Mouse (Mus musculus) CH12.LX (cell line): Measurements from ENCODE around the gene Slc5a10. TPM values are rescaled to one million over a fixed set of nuclear protein-coding genes. Genes with fewer than 3 reads are reported as not detected.

Source experiments
- DNase-seq: peaks from one replicate; pipeline ENCODE4 v3.0.0-alpha.2; 2013; ENCODE audit errors: extremely low read depth
- H3K27ac ChIP-seq: 2 replicates; pipeline ENCODE4 v1.5.1; 2012; ENCODE audit warnings: low read depth, mild to moderate bottlenecking, control low read depth, moderate library complexity; ENCODE audit not compliant: insufficient read depth
- H3K27me3 ChIP-seq: replicated peaks from 2 replicates; pipeline ENCODE3; 2012; ENCODE audit warnings: inconsistent platforms
- H3K36me3 ChIP-seq, 2 experiments: replicated peaks in 1 of 2; 2 replicates each; pipeline versions ENCODE3 to v1.6.1; 2012; ENCODE audit warnings: inconsistent platforms in 1 of 2, low read length in 1 of 2, mild to moderate bottlenecking in 1 of 2, mixed read lengths in 1 of 2, moderate library complexity in 1 of 2; ENCODE audit not compliant: control insufficient read depth in 1 of 2, insufficient read depth in 1 of 2
- H3K4me1 ChIP-seq, 2 experiments: 2 replicates each; pipeline ENCODE4 v1.6.1; 2012; ENCODE audit warnings: inconsistent platforms in 1 of 2, moderate library complexity in 1 of 2; ENCODE audit not compliant: insufficient read depth in 2 of 2, control insufficient read depth in 1 of 2
- H3K4me2 ChIP-seq: 2 replicates; pipeline ENCODE4 v1.6.1; 2012; ENCODE audit warnings: low read depth, mild to moderate bottlenecking, control low read depth; ENCODE audit not compliant: poor library complexity, insufficient read depth, severe bottlenecking
- H3K4me3 ChIP-seq, 3 experiments: fragments of 150-350 bp in 1 of 3; sonication (generic) in 1 of 3; replicated peaks in 1 of 3; 2 replicates each; pipeline versions ENCODE3 to v1.5.1; 2011 to 2012; ENCODE audit warnings: low read depth in 2 of 3, low read length in 2 of 3, mild to moderate bottlenecking in 2 of 3, moderate library complexity in 2 of 3, control low read depth in 1 of 3, improper control_type of control experiment in 1 of 3, inconsistent platforms in 1 of 3, mixed read lengths in 1 of 3; ENCODE audit not compliant: poor library complexity in 1 of 3
- H3K79me2 ChIP-seq: replicated peaks from 2 replicates; pipeline ENCODE4 v1.6.1; 2012; ENCODE audit warnings: mild to moderate bottlenecking, moderate library complexity; ENCODE audit not compliant: control insufficient read depth, poor library complexity, insufficient read depth, severe bottlenecking; ENCODE audit errors: extremely low read depth
- H3K9ac ChIP-seq: 2 replicates; pipeline ENCODE4 v1.6.1; 2012; ENCODE audit warnings: low read depth, mild to moderate bottlenecking, control low read depth, moderate library complexity; ENCODE audit not compliant: insufficient read depth
- H3K9me3 ChIP-seq: replicated peaks from 2 replicates; pipeline ENCODE3; 2012; ENCODE audit warnings: low read length, inconsistent platforms, mixed read lengths
- BHLHE40 ChIP-seq: IDR thresholded peaks from 2 replicates; pipeline ENCODE4 v1.6.1; 2011; ENCODE audit warnings: mild to moderate bottlenecking, low read depth, low read length, improper control_type of control experiment
- CTCF ChIP-seq, 2 experiments: IDR thresholded peaks in 1 of 2; conservative IDR thresholded peaks in 1 of 2; 2 replicates each; pipeline ENCODE4 v1.5.1; 2011 to 2012; ENCODE audit warnings: low read depth in 2 of 2, low read length in 2 of 2, improper control_type of control experiment in 1 of 2, inconsistent platforms in 1 of 2, mild to moderate bottlenecking in 1 of 2, moderate library complexity in 1 of 2
- ELF1 ChIP-seq: IDR thresholded peaks from 2 replicates; pipeline ENCODE4 v1.6.1; 2014; ENCODE audit warnings: low read depth, mild to moderate bottlenecking, inconsistent platforms, low read length, improper control_type of control experiment
- GABPA ChIP-seq: IDR thresholded peaks from 2 replicates; pipeline ENCODE4 v1.6.1; 2012; ENCODE audit warnings: low read depth, low read length, improper control_type of control experiment, inconsistent platforms; ENCODE audit not compliant: insufficient replicate concordance
- IRF4 ChIP-seq: IDR thresholded peaks from 2 replicates; pipeline ENCODE4 v1.6.1; 2014; ENCODE audit warnings: low read depth, mild to moderate bottlenecking, inconsistent platforms, low read length, improper control_type of control experiment
- KAT2A ChIP-seq: IDR thresholded peaks from 2 replicates; pipeline ENCODE4 v1.6.1; 2012; ENCODE audit warnings: low read length, improper control_type of control experiment, inconsistent platforms; ENCODE audit not compliant: insufficient replicate concordance
- MAX ChIP-seq: IDR thresholded peaks from 2 replicates; pipeline ENCODE4 v1.6.1; 2011; ENCODE audit warnings: low read length, improper control_type of control experiment
- POLR2AphosphoS2 ChIP-seq: IDR thresholded peaks from 2 replicates; pipeline ENCODE4 v1.6.1; 2011; ENCODE audit warnings: low read depth, low read length, improper control_type of control experiment
- RAD21 ChIP-seq: IDR thresholded peaks from 2 replicates; pipeline ENCODE4 v1.6.1; 2011; ENCODE audit warnings: low read depth, mild to moderate bottlenecking, low read length, improper control_type of control experiment, moderate library complexity
- SMC3 ChIP-seq: IDR thresholded peaks from 2 replicates; pipeline ENCODE4 v1.6.1; 2011; ENCODE audit warnings: low read depth, low read length, improper control_type of control experiment
- USF2 ChIP-seq: conservative IDR thresholded peaks from 2 replicates; pipeline ENCODE4 v1.6.1; 2011; ENCODE audit warnings: low read depth, low read length, improper control_type of control experiment
- dilution Hi-C: fragments of 300-500 bp; cut with MboI; formaldehyde crosslinking; loops from 2 replicates; pipeline ENCODE4 v1.14.3; 2020; ENCODE audit warnings: low sequenced_read_pairs; ENCODE audit not compliant: extremely low pct_unique_long_range_greater_than_20kb, extremely low pct_ligation_motif_present
- in situ Hi-C: fragments of 300-500 bp; cut with MboI; formaldehyde crosslinking; loops from 3 replicates; pipeline ENCODE4 v1.14.3; 2019; ENCODE audit warnings: low sequenced_read_pairs, low pct_ligation_motif_present, low pct_unique_long_range_greater_than_20kb, mixed read lengths
- polyA plus RNA-seq: library from polyadenylated mRNA; unstranded; fragments of >175 nt; gene quantifications from 2 replicates; pipeline ENCODE4 v1.2.1, GENCODE M21; 2012; ENCODE audit warnings: low read depth; ENCODE audit not compliant: insufficient read length
- total RNA-seq, 2 experiments: library from RNA; depleted of rRNA; stranded (reverse); fragments of 300-350 nt in 1 of 2; fragments of >200 nt in 1 of 2; gene quantifications; 2 replicates each; pipeline ENCODE4 v1.2.3; 2012 to 2014

Slc5a10 gene
- total and polyA plus RNA-seq, 3 experiments: 0.70 to 1.6 (median 1.4) TPM

DNA sequence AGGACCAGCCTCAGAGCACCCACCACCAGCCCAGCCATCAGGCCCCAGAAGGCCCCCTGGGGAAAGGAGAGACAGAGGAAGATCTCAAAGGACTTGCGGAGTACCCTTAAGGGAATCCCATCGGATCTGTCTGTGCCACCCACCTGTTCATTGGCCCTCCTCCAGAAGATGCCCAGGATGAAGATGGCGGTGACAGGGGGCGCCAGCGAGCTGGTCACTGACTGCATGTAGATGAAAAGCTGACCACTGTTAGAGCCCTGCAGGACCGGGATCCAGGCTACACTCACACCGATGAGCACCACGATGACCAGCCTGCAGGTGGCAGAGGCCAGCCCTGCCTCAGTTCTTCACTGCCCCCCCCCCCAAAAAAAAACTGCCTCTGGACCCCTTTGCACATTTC lies 46.9 kb downstream of the Slc5a10 start:
- peak; percentile 51 for DNase-seq
- no peak overlapping the region; the same call in 1 of the 2 replicates for H3K9ac ChIP-seq
- H3K79me2 ChIP-seq: 0 out of 2 replicates have a peak, but pooled peaks cover 3% of the 10 kb centered on the region
- in situ Hi-C loops (no loop called here), dilution Hi-C loops (no loop called here)
- H3K9me3 ChIP-seq: no peaks in the 10 kb centered on the region
- TF ChIP-seq CTCF (conservative IDR thresholded peaks at IDR 0.05 in 1 of 2, IDR thresholded peaks at IDR 0.05 in 1 of 2; ENCODE audit: low read depth in 2 of 2, low read length in 2 of 2) (peak in 1 of 2 experiments; percentile 70; a peak in 3 of 4 replicates), POLR2AphosphoS2 (peak; percentile 17; the same call in 1 of the 2 replicates), GABPA (no peak), KAT2A (no peak), MAX (no peak), RAD21 (peak; percentile 50), SMC3 (peak; percentile 57), IRF4 (peak; percentile 7; the same call in 1 of the 2 replicates), ELF1 (peak; percentile 25; the same call in 1 of the 2 replicates), BHLHE40 (0 out of 2 replicates have a peak, but pooled peaks have one; percentile 4)
- H3K36me3 ChIP-seq: peaks cover 50 to 55% of the 10 kb centered on the region in 2 experiments
- H3K4me3 ChIP-seq: no peak overlapping the region
- H3K27ac ChIP-seq: peak overlapping the region; percentile 90; the same call in 1 of the 2 replicates
- H3K27me3 ChIP-seq: no peaks in the 10 kb centered on the region
- H3K4me1 ChIP-seq: peaks cover 58 to 99% of the 10 kb centered on the region in 2 experiments
- H3K4me2 ChIP-seq: no peak overlapping the region

DNA sequence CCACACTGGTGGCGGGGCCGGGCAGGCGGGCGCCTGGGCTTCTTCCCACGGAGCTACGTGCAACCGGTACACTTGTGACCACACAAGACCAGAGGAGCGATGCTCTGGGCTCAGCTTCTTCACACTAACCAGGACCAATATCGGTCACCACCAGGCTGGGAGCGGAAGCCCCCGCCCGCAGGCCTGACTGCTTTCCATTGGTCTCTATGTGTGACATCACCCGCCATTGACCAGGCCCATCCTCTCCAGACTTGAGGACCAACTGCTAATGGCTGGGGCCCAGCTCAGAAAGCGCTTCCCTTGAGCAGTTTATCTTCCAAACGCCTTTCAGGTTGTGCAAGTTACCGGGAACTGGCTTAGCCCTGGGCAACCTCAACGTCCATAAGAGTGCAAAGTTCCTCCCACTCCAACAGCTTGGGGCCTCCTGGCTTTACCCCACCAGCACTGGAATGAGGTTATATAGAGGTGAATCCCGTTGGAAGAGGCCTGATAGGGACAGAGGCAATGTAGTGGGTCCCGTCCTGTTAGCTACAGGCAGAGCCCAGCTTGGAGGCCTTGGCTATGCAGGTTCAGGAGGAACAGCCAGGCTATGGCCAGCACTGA lies 48.7 kb downstream of the Slc5a10 start:
- no peak overlapping the region for H3K4me2 ChIP-seq
- H3K79me2 ChIP-seq: peaks cover 15% of the 10 kb centered on the region
- dilution Hi-C loops: no loop called here
- peak overlapping the region; percentile 38 for H3K27ac ChIP-seq
- no peaks in the 10 kb centered on the region for H3K27me3 ChIP-seq
- H3K9me3 ChIP-seq: no peaks in the 10 kb centered on the region
- H3K4me3 ChIP-seq: no peak overlapping the region
- peaks cover 67 to 73% of the 10 kb centered on the region in 2 experiments for H3K36me3 ChIP-seq
- no peak overlapping the region for H3K9ac ChIP-seq
- DNase-seq: no peak
- peaks cover 61 to 99% of the 10 kb centered on the region in 2 experiments for H3K4me1 ChIP-seq
- no peak for TF ChIP-seq USF2
- TF ChIP-seq POLR2AphosphoS2: 0 out of 2 replicates have a peak, but pooled peaks have one; percentile 19
- TF ChIP-seq, all 38 proteins: peak for 1
- in situ Hi-C loops: no loop called here
